Mouse (Mus musculus): Measurements from ENCODE around the gene Unc5cl. TPM values are rescaled to one million over a fixed set of nuclear protein-coding genes. Genes with fewer than 3 reads are reported as not detected.

The Unc5cl gene
- 0.13 TPM in 1 of 2 replicates, not detected in the other for polyA plus RNA-seq (2015; fragmentation: Nextera tagmentation; extraction: Ambion mirVana)

DNA sequence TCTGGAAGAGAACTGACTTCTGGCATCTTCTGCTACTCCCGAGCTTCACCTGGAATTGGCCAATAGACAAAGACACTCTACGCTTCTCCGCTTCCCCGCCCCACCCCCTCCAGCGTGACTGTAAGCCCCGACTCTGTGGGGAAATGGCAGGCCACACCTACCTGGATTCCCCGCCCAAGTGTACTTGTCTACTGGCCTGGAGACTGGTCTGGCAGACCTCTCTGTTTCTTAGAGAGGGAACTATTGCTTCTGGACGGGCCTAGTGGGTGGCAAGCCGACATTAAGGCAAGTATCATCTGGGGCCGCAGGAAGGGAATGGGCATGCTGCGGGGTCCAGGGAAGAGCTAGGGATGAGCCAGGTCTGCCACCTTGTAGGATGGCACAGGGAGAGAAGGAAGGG lies at the start of gene Unc5cl:
Gene Unc5cl, plus strand, starts transcription at position 214 of the 400 bp plus-strand sequence.

DNA sequence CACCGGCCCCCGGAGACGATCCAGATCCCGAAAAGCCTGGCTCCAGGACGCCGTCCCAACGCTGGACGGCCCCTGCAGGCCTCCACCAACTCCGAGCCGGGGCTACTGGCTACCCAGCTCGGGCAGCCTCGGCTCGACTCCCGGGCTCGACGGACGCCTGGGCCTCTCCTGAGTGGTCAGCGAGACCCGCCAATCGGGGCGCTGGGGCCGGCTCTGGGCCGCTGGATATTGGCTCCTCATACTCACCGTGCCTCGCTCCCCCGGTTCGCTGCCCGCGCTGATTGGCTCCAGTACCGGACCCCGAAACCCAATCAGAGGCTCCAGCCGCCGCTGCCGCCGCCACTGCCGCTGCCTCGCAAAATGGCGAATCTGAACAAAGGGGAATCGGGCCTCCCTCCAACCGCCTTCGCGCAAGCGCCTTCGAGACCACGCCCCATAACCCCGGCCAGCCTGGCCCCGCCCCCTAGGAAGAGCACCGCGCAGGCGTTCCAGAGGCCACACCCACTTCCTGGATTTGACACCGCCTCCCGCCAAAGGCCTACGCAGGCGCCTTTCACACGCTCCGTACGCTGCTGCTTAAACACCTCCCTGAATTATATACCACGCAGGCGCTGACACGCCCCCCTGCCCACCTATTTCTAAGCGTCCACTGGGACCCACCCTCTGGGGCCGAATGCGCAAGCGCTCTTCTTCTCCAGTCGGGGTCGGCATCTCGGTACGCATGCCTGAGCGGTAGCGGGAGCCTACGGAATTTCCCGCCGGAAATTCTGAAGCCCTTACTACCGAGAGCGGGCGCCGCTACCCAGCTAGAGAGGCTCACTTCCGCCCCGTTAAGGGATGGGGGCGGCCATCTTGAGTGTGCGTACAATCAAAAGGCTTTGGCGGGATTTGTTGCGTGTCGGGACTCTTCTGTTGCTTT lies 45.1 kb upstream of the Unc5cl start, which contains the start of the genes Nfya and Oard1:
Gene Nfya, minus strand, starts transcription at position 527 of the 919 bp plus-strand sequence.
Gene Oard1, plus strand, starts transcription at position 635 of the 919 bp plus-strand sequence.

DNA sequence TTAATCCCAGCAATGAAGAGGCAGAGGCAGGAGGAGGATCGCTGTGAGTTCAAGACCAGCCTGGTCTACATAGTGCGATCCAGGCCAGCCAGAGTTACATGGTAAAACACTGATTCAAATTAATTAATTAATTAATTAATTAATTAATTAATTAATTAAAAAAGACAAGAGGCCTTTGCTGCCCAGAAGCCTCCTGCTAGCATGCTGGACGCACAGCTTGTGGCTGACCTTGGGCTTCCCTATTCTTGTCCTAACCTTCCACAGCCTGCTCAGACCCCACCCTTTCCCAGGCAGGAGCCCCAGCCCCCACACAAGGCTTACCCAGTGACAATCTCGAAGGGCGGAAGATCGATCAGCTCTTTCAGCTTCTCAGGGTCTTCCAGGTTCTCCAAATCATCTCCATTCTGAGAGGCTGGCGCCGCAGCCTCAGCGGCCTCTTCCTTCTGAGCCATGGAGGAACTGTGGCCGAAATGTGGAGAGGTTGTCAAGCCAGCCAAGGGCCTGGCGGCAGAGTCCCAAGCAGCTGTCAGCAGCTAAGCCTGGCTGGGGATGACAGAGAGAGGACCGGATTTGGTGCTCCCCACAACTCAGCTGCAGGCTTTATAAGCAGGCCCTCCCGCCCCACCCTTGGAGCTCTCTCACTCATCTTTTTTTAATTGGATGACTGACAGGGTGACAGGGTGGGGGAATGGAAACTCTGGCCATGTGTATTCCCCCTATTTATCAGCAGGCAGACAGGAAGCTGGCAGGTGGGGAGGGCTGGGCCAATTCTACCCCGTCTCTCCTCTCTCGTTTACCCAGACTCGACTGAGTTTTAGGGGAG lies 22.3 kb upstream of the Unc5cl start, which contains the start of gene Apobec2:
Gene Apobec2, minus strand, starts transcription at position 773 of the 823 bp plus-strand sequence.

DNA sequence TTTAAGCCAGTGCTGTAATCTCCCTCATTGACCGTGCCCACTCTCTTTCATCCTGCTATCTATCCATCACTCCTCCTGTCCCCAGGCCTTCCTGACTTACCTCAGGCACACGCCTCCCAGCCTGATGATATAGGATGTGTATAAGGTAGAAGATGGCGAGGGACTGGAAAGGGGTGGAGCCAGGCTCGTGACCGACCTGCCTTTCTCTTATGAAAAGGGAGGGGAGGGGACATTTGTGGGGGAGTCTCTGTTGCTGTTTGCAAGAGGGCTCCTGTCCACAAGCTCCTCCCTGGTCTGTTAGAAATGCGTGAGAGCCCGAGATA lies 3.4 kb upstream of the Unc5cl start, which contains the start of gene Tspo2:
Gene Tspo2, minus strand, starts transcription at position 170 of the 323 bp plus-strand sequence.

Other genes with a start within 250 kb of the Unc5cl start
- not detected in 2 replicates for gene Trem1, start 222.1 kb upstream of the Unc5cl start, polyA plus RNA-seq (2015; fragmentation: Nextera tagmentation; extraction: Ambion mirVana)
- 0.14 TPM in 1 of 2 replicates, not detected in the other for gene Trem3, start 207.1 kb upstream of the Unc5cl start, polyA plus RNA-seq (2015; fragmentation: Nextera tagmentation; extraction: Ambion mirVana)
- gene Treml4, start 190.6 kb upstream of the Unc5cl start, polyA plus RNA-seq (2015; fragmentation: Nextera tagmentation; extraction: Ambion mirVana): 0.10 TPM in 1 of 2 replicates, not detected in the other
- gene Treml2, start 155.4 kb upstream of the Unc5cl start, polyA plus RNA-seq (2015; fragmentation: Nextera tagmentation; extraction: Ambion mirVana): 0.04 TPM in 1 of 2 replicates, not detected in the other
- gene B430306N03Rik, start 138.8 kb upstream of the Unc5cl start, polyA plus RNA-seq (2015; fragmentation: Nextera tagmentation; extraction: Ambion mirVana): 0.12 and 0.33 TPM in 2 replicates
- 3.1 and 4.4 TPM in 2 replicates for gene Trem2, start 108.5 kb upstream of the Unc5cl start, polyA plus RNA-seq (2015; fragmentation: Nextera tagmentation; extraction: Ambion mirVana)
- 0.13 and 0.27 TPM in 2 replicates for gene Treml1, start 95.0 kb upstream of the Unc5cl start, polyA plus RNA-seq (2015; fragmentation: Nextera tagmentation; extraction: Ambion mirVana)
- 3.4 TPM in 2 replicates for gene Nfya, start 45.0 kb upstream of the Unc5cl start, polyA plus RNA-seq (2015; fragmentation: Nextera tagmentation; extraction: Ambion mirVana)
- gene Oard1, start 44.9 kb upstream of the Unc5cl start, polyA plus RNA-seq (2015; fragmentation: Nextera tagmentation; extraction: Ambion mirVana): 21.5 and 24.7 TPM in 2 replicates
- gene Apobec2, start 22.0 kb upstream of the Unc5cl start, polyA plus RNA-seq (2015; fragmentation: Nextera tagmentation; extraction: Ambion mirVana): 673 and 703 TPM in 2 replicates
- gene Tspo2, start 3.4 kb upstream of the Unc5cl start, polyA plus RNA-seq (2015; fragmentation: Nextera tagmentation; extraction: Ambion mirVana): 0.62 TPM in 1 of 2 replicates, not detected in the other